Mouse (Mus musculus) lung, adult 2 months (tissue): ENCODE measurements around the gene Pck1.

Experiments
- CTCF ChIP-seq: fragments of 200-500 bp; IDR thresholded peaks from 2 replicates; pipeline ENCODE4 v1.5.1; 2011; ENCODE audit warnings: mild to moderate bottlenecking, low read length, control low read depth; ENCODE audit not compliant: insufficient read depth
- POLR2A ChIP-seq: fragments of 200-500 bp; IDR thresholded peaks from 2 replicates; pipeline ENCODE4 v1.6.1; 2011; ENCODE audit warnings: low read depth, mild to moderate bottlenecking, control low read depth, low read length, borderline replicate concordance; ENCODE audit errors: extremely low read depth

DNA sequence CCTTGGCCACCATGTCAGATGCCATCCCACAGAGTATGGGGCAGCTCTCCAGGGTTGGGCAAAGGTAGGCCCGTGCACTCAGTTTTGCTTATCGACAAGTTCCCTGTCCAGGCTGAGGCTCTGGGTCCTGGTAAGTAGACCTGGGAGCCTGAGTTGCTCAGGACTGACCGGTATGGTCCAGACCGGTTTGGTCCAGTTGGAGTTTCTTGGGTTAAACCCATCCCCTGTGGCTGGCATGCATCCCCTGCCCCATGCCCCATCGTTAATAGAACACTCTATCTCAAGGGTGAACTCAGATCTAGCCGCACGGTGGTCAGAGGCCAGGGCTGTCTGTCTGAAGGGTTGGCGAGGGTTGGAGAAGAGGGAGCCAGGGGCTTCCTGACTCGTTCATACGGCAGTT lies 12.1 kb downstream of the Pck1 start:
- TF ChIP-seq CTCF (no peak), POLR2A (no peak)
